Mouse (Mus musculus) embryo, embryonic 10 days (tissue): Measurements from ENCODE around the gene Nceh1.

Experiments
- DNase-seq: peaks from one replicate; pipeline ENCODE4 v3.0.0-alpha.2; 2015; ENCODE audit warnings: low spot score

Nceh1 gene

DNA sequence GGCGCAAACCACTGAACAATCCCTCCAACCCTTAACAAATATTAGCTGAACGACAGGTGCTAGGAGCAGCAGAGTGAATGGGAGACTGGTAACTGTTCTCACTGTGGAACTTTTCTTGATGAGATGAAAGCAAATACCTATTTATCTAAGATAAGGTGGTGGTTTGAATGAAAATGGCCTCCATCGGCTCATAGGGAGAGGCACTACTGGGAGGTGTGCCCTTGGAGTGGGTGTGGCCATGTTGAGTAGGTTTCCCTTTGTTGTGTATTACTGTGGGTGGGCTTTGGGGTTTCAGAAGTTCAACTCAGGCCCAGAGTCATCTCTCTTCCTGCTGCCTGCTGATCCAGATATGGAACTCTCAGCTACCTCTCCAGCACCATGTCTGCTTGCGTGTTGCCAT, 8.1 kb downstream of the Nceh1 start:
- DNase-seq = no peak

DNA sequence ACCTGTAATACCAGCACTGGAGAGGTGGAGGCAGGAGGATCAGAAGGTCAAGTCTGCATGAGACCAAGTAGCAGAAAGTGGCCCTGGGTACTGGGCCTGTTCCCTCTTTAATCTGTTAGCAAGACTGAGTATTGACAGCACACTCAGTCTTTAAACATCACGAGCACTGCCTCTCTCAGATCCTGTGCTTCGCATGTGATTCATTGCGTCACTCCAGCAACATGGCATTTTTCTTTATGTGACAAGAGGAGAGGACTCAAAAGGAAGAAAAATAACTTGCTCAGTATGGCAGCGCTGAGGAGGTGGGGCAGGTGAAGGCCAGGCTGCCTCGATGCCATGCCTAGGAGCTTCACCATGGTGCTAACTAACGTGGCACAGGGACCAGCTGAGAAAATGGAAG, 9.1 kb downstream of the Nceh1 start:
- no peak for DNase-seq

DNA sequence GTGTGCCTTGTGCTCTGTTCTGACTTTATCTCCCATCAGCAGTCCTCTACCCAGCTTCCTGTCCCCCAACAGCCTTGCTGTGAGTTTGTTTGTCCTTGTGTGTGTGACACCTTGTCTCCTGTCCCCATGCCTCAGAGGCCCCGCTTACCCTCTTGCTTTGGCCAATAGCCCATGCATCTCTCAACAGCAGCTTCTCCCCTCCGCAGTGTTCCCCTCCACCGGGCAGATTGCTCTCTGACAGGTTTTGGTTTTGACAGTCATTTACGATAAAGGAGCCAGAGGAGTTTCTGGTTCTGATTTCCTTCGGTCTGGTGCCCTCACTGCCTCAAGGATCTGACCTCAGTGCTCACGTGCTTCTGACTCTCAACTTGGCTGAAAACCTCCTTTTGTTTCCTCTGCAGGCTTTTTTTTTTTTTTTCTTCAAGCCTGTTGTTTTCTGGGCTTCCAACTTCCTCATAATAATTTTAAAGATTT, 11.1 kb downstream of the Nceh1 start:
- peak; percentile 17 for DNase-seq

DNA sequence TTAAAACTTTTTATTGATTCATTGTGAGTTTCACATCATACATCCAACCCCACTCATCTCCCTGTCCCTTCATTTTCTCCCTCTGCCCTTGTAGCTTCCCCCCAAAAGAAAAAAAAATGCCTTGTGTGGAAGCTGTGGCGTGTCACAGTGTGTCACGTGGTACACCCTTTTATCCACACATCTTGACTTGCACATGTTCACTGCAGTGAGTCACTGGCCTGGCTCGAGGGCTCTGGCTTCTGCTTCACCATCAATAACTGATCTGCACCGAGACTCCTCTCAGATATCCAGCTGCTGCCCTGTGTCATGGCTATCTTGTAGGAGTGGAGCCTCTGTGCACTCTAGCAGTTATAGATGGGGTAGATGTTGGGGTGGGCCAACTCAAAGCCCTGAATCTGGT, 12.4 kb downstream of the Nceh1 start:
- no peak for DNase-seq

DNA sequence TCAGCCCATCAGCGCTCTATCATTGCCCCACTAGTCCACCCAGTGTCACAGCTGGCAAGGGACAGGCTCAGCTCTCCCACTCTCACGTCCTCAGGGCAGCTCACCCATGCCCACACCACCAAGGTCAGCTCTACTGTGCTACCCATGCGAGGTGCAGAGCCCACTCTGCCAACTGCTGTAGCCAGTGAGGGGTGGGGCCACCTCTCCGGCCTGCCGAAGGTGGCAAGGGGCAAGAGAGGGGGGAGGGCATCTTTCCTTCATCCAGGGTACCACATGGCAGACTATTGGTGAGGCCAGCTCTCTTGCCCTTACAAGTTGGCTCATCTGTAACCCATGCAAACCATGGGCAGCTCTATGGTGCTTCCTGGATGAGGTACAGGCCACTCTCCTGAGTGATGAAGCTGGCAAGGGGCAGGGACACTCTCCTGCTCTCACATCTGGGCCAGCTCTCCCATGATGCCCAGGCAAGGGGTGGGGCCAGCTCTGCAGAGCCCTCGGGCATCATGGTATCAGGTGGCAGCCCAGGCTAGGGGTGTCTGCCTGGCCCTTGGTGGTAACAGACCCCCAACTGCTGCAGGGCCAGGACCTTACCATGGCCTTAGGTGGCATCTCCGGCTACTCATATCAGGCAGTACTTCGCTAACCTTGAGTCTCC, 12.9 kb downstream of the Nceh1 start:
- no peak for DNase-seq

DNA sequence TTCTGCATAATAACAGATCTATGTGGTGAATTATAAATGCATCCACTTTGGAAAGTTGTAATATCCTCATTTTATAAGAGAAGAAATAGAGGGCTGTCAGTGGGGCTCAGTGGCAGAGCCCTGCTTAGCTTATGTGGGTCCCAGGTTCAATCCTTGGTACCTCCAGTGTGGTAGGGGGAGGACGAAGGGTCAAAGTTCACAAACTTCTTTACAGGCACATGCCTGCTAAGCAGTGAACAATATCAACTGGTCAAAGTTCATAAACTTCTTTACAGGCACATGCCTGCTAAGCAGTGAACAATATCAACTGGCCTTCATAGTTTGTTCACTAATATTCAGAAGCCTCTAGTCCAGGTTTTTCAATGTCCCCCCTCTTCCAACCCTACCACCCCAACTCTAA, 13.8 kb downstream of the Nceh1 start:
- DNase-seq = no peak

DNA sequence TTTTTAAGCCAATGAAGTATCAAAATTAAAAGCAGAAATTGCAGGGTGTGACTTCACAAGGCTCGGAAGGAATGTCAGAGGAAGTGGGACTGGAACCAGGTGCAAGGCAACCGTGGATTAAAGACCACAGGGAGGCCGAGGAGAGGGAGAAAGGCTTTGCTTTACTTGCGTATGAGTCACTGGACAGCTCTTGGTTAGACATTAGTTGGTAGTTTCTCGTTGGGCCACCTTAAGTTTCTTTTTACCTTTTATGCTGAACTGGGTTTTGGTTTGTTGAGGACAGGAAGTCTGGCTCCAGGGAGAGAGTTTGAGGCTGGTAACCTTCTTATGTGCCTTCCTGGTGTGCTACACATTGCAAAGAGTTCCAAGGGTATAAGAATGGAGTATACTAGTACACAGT, 15.1 kb downstream of the Nceh1 start:
- DNase-seq = no peak

DNA sequence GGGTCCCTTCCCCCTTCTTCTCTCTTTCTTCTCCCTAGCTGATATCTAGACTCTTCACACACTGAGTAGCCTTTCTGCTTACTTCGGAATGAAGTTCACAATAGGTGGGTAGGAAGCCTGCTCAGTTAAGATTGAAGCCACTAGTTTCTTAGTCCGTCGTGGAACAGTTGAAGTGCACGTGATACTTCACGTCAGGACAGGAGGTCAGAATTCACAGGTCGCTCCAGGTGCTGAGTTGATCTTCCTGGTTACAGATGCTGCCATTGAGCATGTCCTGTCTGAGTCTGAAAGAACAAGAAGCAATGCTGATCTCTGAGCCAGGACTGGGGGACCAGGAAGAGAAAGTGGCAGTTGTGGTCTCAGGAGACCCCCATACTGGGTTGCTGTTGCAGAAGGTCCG, 16.4 kb downstream of the Nceh1 start:
- no peak for DNase-seq

DNA sequence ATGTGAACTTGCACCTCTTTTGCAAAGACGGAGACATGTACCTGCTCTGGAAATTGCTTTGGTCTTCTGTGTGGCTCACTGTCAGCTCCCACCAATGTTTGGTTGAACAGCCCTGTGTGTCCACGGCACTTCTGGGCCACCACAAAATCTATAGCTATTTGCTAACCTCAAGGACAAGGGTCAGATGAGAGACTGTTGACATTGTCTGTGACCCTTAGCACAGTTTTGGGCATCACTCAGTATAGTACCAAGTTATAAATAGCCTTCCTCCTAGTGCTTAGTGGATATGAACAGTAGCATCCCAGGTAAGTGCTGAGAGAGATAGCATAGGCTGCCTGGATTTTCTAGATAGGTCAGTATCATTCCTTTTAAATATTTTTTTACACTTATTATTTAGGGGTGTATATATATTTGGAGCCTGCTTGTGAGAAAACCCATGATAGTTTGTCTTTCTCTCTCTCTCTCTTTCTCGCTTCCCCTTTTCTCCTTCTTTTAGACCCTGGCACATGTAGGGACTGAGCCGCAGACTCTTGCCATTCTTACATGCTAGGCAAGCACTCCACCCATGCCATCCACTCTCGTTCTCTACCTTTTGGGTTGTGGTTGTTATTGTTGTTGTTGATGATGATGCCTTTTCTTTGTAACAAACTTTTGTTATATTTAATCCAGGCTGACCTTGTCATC, 19.1 kb downstream of the Nceh1 start:
- no peak for DNase-seq

DNA sequence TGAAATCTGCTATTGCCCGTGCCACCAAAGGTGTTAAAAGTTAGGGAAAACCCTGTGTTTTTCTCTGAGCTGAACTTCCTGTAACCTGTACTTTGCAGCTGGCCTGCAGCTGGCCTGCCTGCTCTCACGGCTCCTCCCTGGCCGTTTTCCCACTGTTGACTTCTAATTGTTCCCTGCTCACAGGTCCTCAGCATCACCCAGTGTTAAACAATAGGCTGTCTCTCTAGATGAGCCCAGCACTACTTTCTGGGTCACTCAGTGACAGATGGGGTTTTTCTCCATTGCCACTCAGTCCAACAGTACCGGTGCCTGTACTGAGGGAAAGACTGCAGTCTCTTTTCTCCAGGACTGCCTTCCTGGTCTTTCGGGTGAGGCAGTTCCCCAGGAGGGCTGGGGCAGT, 22.3 kb downstream of the Nceh1 start:
- DNase-seq = peak; percentile 16

DNA sequence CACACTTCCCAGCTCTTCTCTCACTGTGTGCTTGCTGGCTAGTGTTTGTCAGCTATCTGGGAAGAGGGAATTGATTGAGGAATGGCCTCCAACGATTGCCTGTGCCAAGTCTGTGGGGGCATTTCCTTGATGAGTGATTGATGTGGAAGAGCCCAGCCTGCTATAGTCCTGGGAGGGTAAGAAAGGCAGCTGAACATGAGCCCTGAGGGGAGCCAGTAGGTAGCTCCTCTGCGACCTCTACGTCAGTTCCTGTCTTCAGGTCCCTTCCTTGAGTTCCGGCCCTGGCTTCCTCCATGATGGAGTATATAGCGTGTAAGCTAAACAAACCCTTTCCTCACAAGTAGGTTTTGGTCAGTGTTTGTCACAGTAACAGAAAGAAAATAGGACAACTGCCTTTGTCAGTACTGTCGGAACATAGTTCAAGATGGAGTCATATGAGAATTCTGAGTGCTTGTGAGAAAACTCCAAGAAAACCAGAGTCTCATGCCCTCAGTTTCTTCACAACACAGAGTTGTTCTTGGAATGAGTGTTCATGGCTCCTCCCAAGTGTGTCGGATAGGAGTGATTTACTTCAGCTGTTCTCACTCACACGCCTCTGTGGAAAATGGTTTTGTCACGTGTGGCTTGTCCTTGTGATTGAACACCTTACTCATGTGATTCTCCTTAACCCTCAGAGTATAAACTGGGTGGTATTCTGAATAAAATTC, 22.9 kb downstream of the Nceh1 start:
- DNase-seq = no peak

DNA sequence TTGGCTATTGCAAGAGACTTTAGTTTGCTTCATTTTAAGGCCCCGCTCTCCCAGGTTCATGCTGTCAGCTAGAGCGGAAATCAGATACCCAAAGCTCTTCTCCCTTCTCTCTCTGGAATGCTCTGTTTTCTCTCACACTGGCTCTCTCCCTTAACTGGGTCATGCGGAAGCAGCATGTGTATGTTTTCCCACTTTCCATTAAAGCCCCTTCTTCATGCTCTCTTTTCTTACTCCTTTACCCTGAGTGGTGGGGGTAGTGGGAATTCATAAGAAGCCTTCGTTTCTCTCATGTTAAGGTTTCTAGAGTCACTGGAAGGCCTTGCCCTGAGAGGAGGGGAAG, 23.4 kb downstream of the Nceh1 start:
- DNase-seq = no peak

DNA sequence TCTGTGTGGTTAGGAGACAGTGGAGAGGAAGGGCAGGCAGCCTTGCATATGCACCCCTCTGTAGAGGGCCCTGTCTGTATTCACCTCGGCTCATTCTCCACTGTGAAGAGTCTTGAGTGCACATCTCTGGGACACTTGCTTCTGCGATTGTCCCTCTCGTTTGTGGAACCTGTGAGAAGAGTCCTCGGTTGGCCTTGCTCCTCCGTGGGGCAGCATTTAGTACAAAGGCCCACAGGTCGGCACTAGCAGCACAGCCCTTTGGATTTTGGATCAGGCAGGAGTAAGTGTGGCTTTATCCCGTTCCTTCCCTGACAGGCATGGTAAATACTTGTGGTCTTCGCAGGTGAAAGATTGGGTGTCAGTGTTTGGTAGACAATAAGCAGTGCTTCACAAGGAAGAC, 23.8 kb downstream of the Nceh1 start:
- no peak for DNase-seq

DNA sequence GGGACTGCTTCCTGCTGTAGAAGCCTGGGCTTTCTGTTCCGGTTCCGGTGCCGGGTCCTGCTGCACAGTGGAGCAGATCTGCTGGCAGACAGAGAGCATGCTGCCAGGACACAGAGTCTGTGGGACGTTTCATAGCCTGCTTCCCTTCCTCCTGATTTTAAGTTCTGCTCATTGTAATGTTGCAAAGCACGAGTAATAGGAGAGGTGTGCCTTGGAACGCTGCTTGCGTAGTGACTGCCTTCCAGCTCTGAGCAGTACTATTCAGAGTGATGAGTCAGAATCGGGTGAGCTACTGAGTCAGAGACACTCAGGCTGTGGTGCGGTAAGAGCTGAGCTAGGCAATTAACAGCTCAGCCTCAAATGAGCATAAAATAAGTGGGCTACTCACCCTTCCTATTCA, 26.9 kb downstream of the Nceh1 start:
- DNase-seq = no peak

DNA sequence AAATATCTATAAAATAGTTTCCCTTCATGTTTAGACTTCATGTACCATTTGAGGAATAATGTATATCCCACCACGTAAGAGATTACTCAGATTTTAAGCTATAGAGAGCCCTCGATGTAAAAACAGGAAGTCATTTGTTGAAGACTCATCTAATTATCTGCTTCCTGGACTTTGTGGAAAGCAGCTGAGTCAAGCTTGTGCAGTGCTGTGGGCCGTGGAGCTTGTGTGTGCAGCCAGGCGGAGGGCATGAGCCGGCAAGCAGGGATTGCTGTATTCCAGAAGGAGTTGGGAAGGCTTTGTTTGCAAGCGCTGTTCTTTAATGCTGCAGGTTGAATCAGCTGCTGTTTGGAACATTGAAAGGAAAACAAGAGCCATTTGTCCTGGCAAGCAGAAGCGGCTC, 27.5 kb downstream of the Nceh1 start:
- DNase-seq = no peak

DNA sequence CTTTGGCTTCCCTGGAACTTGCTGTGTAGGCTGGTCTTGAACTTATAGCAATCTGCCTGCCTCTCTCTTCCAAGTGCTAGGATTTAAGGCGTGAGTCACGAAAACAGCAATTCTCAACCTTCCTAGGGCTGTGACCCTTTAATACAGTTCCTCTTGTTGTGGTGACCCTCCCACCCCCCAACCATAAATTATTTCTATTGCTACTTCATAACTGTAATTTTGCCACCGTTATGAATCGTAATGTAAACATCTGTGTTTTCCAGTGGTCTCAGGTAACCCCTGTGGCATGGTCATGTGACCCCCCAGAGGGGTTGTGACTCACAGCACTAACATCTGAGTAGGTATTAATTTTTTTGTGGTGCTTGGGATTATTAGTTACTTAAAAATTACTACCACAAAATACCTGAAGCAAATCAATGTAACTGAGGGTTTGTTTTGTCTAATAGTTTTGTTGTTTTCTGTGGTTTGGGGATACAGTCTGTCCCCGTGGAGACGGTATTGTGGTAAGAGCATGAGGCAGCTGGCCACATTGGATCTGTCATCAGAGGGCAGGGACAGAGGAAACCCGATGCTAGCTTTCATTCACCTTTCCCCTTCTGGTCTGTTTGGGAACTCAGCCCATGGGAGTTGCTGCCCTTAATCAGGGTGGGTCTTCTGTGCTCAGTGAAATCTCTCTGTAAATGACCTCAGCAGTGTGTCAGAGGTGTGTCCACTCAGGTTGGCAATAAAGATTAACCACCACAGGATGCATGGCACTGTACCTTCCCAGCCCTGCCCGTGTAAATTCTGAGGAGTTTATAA, 31.5 kb downstream of the Nceh1 start:
- no peak for DNase-seq

DNA sequence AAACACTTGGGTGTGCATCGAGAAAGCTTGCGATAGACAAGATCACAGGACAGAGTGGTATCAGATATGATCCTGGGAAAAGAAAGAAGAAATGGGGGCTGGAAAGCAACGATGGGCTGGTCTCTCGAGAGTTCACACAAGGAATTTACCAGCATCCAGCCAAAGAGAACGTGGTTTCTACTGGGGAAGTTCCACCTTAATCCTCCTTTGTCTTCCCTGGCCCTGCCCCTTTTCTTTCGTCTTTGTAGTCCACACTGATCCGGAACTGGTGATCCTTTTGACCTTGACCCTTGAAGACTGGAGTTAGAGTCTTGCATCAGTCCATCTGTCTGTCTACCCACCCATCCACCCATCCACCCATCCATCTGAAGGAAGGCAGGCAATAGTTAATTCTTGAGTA, 34.6 kb downstream of the Nceh1 start:
- DNase-seq = no peak

DNA sequence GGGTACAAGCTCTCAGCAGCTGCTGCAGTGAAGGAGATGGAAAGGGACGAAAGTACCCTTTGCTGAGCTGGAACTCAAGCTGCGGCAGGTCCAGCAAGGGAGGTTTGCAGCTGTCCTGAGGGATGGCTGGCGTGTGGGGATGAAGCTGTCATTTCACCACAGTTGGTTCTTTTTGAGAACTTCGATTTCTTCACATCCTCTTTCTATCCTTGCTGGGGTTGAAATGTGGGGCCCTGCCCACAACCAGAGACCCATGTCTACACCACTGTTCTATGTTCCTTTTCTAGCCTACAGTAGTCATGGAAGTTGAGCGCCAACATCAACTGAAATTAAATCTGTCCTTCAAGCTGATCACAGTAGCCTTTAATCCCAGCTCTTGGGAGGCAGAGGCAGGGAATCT, 35.8 kb downstream of the Nceh1 start:
- DNase-seq = no peak

DNA sequence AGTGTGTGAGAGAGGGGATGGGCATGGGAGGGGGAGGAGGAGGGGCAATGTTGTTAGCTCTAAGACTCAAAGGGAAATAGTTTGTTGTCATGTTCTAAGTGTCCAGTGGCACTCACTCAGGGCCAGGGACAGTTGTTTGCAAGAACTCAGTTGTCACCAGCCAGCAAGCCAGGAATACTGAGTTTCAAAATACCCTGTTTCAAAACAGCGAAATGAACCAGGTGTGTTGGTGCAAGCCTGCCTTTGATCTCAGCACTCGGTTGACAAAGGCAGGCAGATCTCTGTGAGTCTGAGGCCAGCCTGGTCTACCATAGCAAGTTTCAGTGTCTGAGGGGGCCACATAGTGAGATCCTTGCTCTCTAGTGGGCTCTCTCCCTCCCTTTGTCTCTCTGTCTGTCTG, 39.3 kb downstream of the Nceh1 start:
- no peak for DNase-seq

DNA sequence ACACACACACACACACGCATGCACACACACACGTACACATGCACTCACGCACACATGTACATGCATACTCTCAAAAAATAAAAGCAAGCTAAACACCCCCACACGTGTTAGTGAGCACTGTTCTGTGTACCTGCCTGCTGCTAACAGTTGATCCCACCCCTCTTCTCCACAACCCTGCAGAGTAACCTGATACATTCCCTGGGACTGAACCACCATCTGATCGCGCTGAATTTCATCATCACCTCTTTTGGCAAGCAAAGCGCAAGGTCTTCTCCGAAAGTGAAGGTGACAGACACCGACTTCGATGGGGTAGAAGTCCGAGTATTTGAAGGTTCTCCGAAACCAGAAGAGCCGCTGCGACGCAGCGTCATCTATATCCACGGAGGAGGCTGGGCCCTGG, 39.7 kb downstream of the Nceh1 start:
- no peak for DNase-seq

DNA sequence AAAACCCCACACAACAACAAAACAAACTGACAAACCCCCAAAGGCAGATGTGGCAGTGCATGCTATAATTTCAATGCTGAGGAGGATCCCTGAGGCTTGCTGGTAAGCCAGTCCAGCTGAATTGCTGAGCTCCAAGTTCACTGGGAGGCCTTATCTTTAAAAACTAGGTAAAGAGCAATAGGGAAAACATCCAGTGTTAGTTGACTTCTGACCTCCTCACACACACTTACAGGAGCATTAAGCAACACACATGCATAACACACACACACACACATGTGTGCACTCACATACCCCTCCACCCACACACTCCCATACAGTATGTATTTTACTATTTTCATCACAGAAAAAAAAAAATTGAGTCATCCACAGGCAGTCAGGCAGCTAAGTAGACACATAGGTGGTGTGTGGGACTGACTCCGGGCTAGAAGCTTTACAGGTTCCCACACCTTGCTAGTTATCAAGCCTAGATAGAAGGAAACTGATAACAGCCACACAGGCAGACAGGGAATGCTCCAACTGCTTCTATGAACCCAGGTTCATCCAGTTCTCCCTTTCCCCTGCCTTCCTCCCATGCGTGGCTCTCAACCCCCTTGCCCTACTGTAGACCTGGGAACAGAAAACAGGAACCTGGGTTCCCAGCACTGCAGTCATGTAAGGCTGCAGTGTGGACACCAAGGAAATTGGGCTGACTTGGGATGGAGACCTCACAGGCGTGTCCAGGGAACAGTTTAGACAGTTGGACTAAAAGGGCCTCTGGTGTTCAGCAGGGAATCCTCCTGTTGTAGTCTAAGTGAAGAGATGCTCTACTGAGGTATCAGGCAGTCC, 45.1 kb downstream of the Nceh1 start:
- DNase-seq = no peak
